Mouse (Mus musculus): ENCODE measurements around the gene H3f3a.

GRCm38 (mm10) chr1:180778941-180779340 is 34.8 kb downstream of the H3f3a start:
- TF ChIP-seq SIN3A (IDR thresholded peaks at IDR 0.05; ENCODE audit: low read length) (no peak), CTCF (conservative IDR thresholded peaks at IDR 0.05 in 1 of 2, IDR thresholded peaks at IDR 0.05 in 1 of 2; ENCODE audit: low read depth in 2 of 2, low read length in 2 of 2) (no peak), ZNF384 (IDR thresholded peaks at IDR 0.05; ENCODE audit: low read depth, low read length) (no peak), MAFK (IDR thresholded peaks at IDR 0.05; ENCODE audit: insufficient replicate concordance, low read length) (no peak), ELF1 (IDR thresholded peaks at IDR 0.05; ENCODE audit: low read depth, low read length) (no peak), ZKSCAN1 (IDR thresholded peaks at IDR 0.05; ENCODE audit: borderline replicate concordance, low read depth, low read length) (no peak), ETS1 (conservative IDR thresholded peaks at IDR 0.05; ENCODE audit: low read depth, low read length) (no peak), ZC3H11A (IDR thresholded peaks at IDR 0.05; ENCODE audit: low read depth, low read length) (no peak), CHD2 (IDR thresholded peaks at IDR 0.05; ENCODE audit: low read length) (no peak)

Measured in CH12.LX (cell line).